Mouse (Mus musculus) heart, embryonic 12.5 days (tissue): ENCODE results near the gene Shtn1. TPM values are rescaled to one million over a fixed set of nuclear protein-coding genes. Genes with fewer than 3 reads are reported as not detected.

Experiments
- ATAC-seq: fragments of 200-750 bp; cut with Nextera tagmentation; 2 replicates; pipeline ENCODE4 v1.8.0; 2017; ENCODE audit warnings: moderate TSS enrichment, moderate library complexity; ENCODE audit not compliant: insufficient number of reproducible peaks, low FRiP score
- H3K27ac ChIP-seq: fragments of 300-500 bp; sonication (generic); 2 replicates; pipeline ENCODE4 v1.5.1; 2016; ENCODE audit warnings: mild to moderate bottlenecking, moderate library complexity; ENCODE audit not compliant: poor library complexity, severe bottlenecking
- H3K27me3 ChIP-seq: fragments of 300-500 bp; sonication (generic); replicated peaks from 2 replicates; pipeline ENCODE4 v1.6.1; 2016; ENCODE audit warnings: mild to moderate bottlenecking, moderate library complexity
- H3K36me3 ChIP-seq: fragments of 300-500 bp; sonication (generic); 2 replicates; pipeline ENCODE4 v1.6.1; 2016; ENCODE audit warnings: mild to moderate bottlenecking, moderate library complexity
- H3K4me1 ChIP-seq: fragments of 300-500 bp; sonication (generic); replicated peaks from 2 replicates; pipeline ENCODE4 v1.6.1; 2016; ENCODE audit warnings: mild to moderate bottlenecking
- H3K4me2 ChIP-seq: fragments of 300-500 bp; sonication (generic); 2 replicates; pipeline ENCODE4 v1.6.1; 2016; ENCODE audit warnings: mild to moderate bottlenecking, moderate library complexity
- H3K4me3 ChIP-seq: fragments of 300-500 bp; sonication (generic); 2 replicates; pipeline ENCODE4 v1.5.1; 2016; ENCODE audit warnings: mild to moderate bottlenecking
- H3K9ac ChIP-seq: fragments of 300-500 bp; sonication (generic); 2 replicates; pipeline ENCODE4 v1.6.1; 2016; ENCODE audit warnings: mild to moderate bottlenecking, moderate library complexity
- H3K9me3 ChIP-seq: fragments of 300-500 bp; sonication (generic); replicated peaks from 2 replicates; pipeline ENCODE4 v1.6.1; 2016; ENCODE audit warnings: mild to moderate bottlenecking, moderate library complexity
- WGBS: fragments of 180-500 bp; shearing (Covaris S2); methylation state at CpG from one replicate; pipeline ENCODE4 v1.1.7; 2016; 5-methylcytosine and 5-hydroxymethylcytosine counted together
- polyA plus RNA-seq: library from polyadenylated mRNA; unstranded; fragments of >200 nt; fragmentation: Nextera tagmentation; extraction: Ambion mirVana; gene quantifications from 2 replicates; pipeline ENCODE4 v1.2.1, GENCODE M21; 2016

Gene Shtn1
- polyA plus RNA-seq, 1 experiment from 2014 or later: 0.41 TPM

- Histone ChIP-seq H3K27ac (no peak overlapping the region), H3K4me3 (no peak overlapping the region), H3K36me3 (no peaks in the 10 kb centered on the region), H3K9ac (no peak overlapping the region), H3K4me1 (no peaks in the 10 kb centered on the region; the same call in 1 of the 2 replicates), H3K9me3 (no peaks in the 10 kb centered on the region), H3K27me3 (0 out of 2 replicates have a peak, but pooled peaks cover 8% of the 10 kb centered on the region), H3K4me2 (no peak overlapping the region)
- ATAC-seq: no peak
- WGBS: 72% methylated on average over 11 of the region's 11 CpGs
Measured at GRCm38 (mm10) chr19:58975216-58975863, 100.6 kb downstream of the Shtn1 start.

DNA sequence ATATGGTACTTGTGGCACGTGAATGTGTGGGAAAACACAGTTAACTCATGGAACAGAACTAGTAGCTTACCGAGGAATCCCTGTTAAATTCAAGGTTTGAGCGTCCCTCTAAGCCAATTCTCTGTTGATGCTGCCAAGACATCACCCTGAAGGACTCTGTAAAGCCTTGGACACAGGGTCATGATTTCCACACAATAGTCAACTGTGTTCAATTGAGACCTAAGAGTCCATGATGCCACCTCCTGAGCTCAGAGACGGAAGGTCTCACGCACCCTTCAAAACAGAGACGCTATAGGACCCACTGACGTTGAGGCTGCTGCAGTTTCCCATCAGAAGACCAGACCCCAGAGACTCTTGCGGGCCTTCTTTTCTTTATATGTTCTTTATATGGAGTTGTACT, 101.8 kb downstream of the Shtn1 start:
- Histone ChIP-seq H3K9me3 (no peaks in the 10 kb centered on the region), H3K4me3 (no peak overlapping the region), H3K27me3 (peaks cover 10% of the 10 kb centered on the region; the same call in 1 of the 2 replicates), H3K4me2 (no peak overlapping the region), H3K4me1 (no peaks in the 10 kb centered on the region; the same call in 1 of the 2 replicates), H3K9ac (no peak overlapping the region), H3K27ac (no peak overlapping the region), H3K36me3 (no peaks in the 10 kb centered on the region)
- WGBS: 82% methylated on average over 8 of the region's 8 CpGs
- ATAC-seq: no peak

- 85% methylated on average over 13 of the region's 13 CpGs for WGBS
- no peak for ATAC-seq
- H3K4me2 ChIP-seq: no peak overlapping the region
Measured at GRCm38 (mm10) chr19:58970826-58971225, 105.1 kb downstream of the Shtn1 start.

GRCm38 (mm10) chr19:58968731-58969506, 107.0 kb downstream of the Shtn1 start:
- H3K4me3 ChIP-seq: no peak overlapping the region
- no peaks in the 10 kb centered on the region for H3K4me1 ChIP-seq
- ATAC-seq: no peak
- no peak overlapping the region for H3K27ac ChIP-seq
- peak overlapping the region; percentile 19; the same call in 1 of the 2 replicates for H3K4me2 ChIP-seq
- no peaks in the 10 kb centered on the region for H3K36me3 ChIP-seq
- H3K9ac ChIP-seq: no peak overlapping the region
- H3K9me3 ChIP-seq: no peaks in the 10 kb centered on the region
- H3K27me3 ChIP-seq: peaks cover 15% of the 10 kb centered on the region; the same call in 1 of the 2 replicates
- 49% methylated on average over 15 of the region's 15 CpGs for WGBS

More at GRCm38 (mm10) chr19:58970826-58971225, 105.1 kb downstream of the Shtn1 start:
- Histone ChIP-seq H3K9me3 (no peaks in the 10 kb centered on the region), H3K36me3 (no peaks in the 10 kb centered on the region), H3K4me1 (no peaks in the 10 kb centered on the region), H3K27ac (no peak overlapping the region), H3K4me3 (no peak overlapping the region), H3K27me3 (peaks cover 15% of the 10 kb centered on the region; the same call in 1 of the 2 replicates), H3K9ac (no peak overlapping the region)

DNA sequence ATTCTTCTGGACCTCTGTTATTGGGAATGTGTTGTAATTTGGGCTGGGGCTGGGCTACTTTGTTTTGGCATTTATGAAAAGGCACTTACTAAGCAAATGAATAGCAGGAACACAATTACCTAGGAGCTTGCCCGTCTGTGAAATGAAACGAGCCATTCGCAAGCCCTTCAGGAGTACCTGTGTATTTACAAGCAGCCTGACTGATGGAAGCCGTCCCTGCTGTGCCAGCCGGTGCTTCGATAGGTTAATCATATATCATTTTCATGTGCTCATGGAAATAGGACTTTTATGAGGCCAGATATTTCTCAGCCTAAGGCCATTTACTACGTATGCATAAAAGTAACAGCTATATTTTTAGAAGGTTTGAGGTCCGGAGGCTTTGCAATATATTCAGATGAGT, 112.9 kb downstream of the Shtn1 start:
- Histone ChIP-seq H3K27ac (no peak overlapping the region), H3K4me1 (no peaks in the 10 kb centered on the region), H3K27me3 (peaks cover 12% of the 10 kb centered on the region; the same call in 1 of the 2 replicates), H3K9ac (no peak overlapping the region), H3K36me3 (no peaks in the 10 kb centered on the region), H3K4me2 (no peak overlapping the region), H3K9me3 (no peaks in the 10 kb centered on the region), H3K4me3 (no peak overlapping the region)
- no peak for ATAC-seq
- 75% methylated on average over 8 of the region's 8 CpGs for WGBS

GRCm38 (mm10) chr19:58954779-58955178, 121.1 kb downstream of the Shtn1 start:
- Histone ChIP-seq H3K36me3 (no peaks in the 10 kb centered on the region), H3K4me3 (no peak overlapping the region), H3K9me3 (no peaks in the 10 kb centered on the region), H3K27ac (no peak overlapping the region), H3K27me3 (peaks cover 48% of the 10 kb centered on the region), H3K9ac (no peak overlapping the region), H3K4me1 (no peaks in the 10 kb centered on the region), H3K4me2 (no peak overlapping the region)
- no peak for ATAC-seq
- 85% methylated on average over 8 of the region's 8 CpGs for WGBS

DNA sequence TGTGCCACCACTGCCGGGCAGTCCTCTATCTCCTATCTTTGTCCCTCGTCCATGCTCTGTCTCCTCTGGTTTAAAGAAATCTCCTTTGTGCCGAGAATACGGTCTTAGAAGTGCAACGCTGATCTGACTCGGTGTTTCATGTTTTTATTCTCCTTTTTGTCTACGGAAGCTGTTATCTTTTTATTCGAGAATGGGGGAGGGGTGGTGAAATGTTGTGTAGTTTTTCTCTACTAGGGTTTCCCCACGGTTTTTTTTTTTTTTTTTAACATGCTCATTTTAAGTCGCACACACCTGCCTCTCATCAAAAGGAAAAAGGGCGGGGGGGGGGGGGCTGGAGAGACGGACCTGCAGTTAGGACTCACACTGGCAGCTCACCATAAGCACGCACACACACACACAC, 123.7 kb downstream of the Shtn1 start:
- Histone ChIP-seq H3K9ac (no peak overlapping the region), H3K4me1 (no peaks in the 10 kb centered on the region), H3K36me3 (no peaks in the 10 kb centered on the region), H3K9me3 (no peaks in the 10 kb centered on the region), H3K27me3 (peaks cover 60% of the 10 kb centered on the region), H3K27ac (no peak overlapping the region), H3K4me2 (no peak overlapping the region), H3K4me3 (no peak overlapping the region)
- ATAC-seq: no peak
- WGBS: 58% methylated on average over 12 of the region's 13 CpGs

GRCm38 (mm10) chr19:58951521-58951920, 124.4 kb downstream of the Shtn1 start:
- Histone ChIP-seq H3K9ac (no peak overlapping the region), H3K27me3 (peaks cover 63% of the 10 kb centered on the region), H3K4me2 (no peak overlapping the region), H3K27ac (no peak overlapping the region), H3K4me3 (no peak overlapping the region), H3K9me3 (no peaks in the 10 kb centered on the region), H3K4me1 (no peaks in the 10 kb centered on the region), H3K36me3 (no peaks in the 10 kb centered on the region)
- no peak for ATAC-seq
- 79% methylated on average over 3 of the region's 3 CpGs for WGBS

- Histone ChIP-seq H3K4me3 (no peak overlapping the region), H3K4me1 (0 out of 2 replicates have a peak, but pooled peaks cover 3% of the 10 kb centered on the region), H3K4me2 (no peak overlapping the region), H3K9ac (no peak overlapping the region), H3K27ac (no peak overlapping the region), H3K9me3 (no peaks in the 10 kb centered on the region), H3K27me3 (peaks cover 31% of the 10 kb centered on the region), H3K36me3 (no peaks in the 10 kb centered on the region)
- no peak for ATAC-seq
- 61% methylated on average over 7 of the region's 7 CpGs for whole genome bisulfite sequencing
Measured at GRCm38 (mm10) chr19:58945959-58946358, 129.9 kb downstream of the Shtn1 start.

DNA sequence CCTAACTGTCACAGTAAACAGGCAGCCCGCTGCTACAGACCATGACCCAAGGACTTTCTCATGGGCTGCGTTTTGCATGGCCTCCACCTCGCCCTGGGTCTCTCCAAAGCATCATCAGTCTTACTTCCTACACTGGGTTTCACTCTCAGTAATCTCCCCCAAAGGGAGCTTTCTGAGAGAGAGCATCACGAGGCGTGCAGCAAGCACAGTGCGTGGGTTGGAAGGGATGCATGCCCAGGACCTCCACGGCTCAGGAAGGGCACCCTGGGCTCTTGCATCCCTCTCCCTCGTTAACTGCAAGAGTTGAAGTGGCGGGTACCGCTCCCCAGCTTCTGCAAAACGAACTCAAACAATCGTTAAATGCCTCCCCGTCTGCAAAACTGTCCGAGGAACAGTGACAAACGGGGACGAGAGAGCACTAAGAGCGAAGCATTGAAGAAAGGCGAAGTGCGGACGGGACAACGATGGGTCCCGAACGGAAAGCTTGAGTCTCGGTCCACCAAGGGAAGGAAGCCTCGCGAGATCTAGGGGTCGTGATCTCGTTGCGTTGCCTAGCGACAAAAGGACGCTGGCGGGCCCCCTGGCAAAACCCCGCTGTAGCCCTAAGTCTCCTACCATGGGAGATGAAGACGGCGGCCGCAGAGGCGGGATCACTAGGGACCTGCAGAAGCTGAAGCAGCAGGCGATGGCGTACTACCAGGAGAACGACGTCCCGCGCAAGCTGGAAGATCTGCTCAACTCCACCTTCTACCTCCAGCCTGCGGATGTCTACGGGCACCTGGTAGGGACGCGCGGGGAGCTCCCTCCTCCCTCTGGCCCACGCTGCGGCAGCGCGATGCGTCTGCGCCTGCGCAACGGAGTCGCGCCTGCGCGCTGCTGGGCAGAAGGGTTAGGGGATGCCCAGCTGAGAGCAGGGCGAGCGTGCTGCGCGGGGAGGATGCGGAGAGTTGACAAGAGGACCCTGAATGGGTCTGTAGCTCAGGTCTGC, 132.8 kb downstream of the Shtn1 start, which contains the start of the genes Eno4 and Hspa12a:
Eno4 (plus strand) TSS at position 585 of the 988 bp plus-strand sequence.
Hspa12a (minus strand) TSS at position 814 of the 988 bp plus-strand sequence.
- ATAC-seq: peak; percentile 96
- Histone ChIP-seq H3K4me3 (peak within 1 kb of the TSS; percentile 73), H3K4me2 (peak within 1 kb of the TSS; percentile 95), H3K9ac (peak within 1 kb of the TSS; percentile 70), H3K36me3 (no peaks in the 10 kb centered on the region), H3K4me1 (0 out of 2 replicates have a peak, but pooled peaks cover 3% of the 10 kb centered on the region), H3K9me3 (no peaks in the 10 kb centered on the region), H3K27ac (peak within 1 kb of the TSS; percentile 18; the same call in 1 of the 2 replicates), H3K27me3 (peaks cover 7% of the 10 kb centered on the region; the same call in 1 of the 2 replicates)
- WGBS: under 1% methylated on average over 65 of the region's 65 CpGs
